Mouse (Mus musculus) ES-Bruce4 (cell line): ENCODE measurements around the gene Tbc1d22a. TPM values are rescaled to one million over a fixed set of nuclear protein-coding genes. Genes with fewer than 3 reads are reported as not detected.

Source experiments
- H3K27ac ChIP-seq: 2 replicates; pipeline ENCODE4 v1.5.1; 2012; ENCODE audit warnings: low read length, inconsistent platforms; ENCODE audit not compliant: insufficient read depth
- H3K27me3 ChIP-seq: 2 replicates; pipeline ENCODE4 v1.6.1; 2012; ENCODE audit warnings: mild to moderate bottlenecking, low read length, inconsistent platforms; ENCODE audit not compliant: control insufficient read depth, poor library complexity, insufficient read depth, severe bottlenecking
- H3K36me3 ChIP-seq: 2 replicates; pipeline ENCODE4 v1.6.1; 2012; ENCODE audit warnings: inconsistent platforms, mild to moderate bottlenecking, low read length, moderate library complexity; ENCODE audit not compliant: control insufficient read depth, poor library complexity, insufficient read depth, severe bottlenecking
- H3K4me1 ChIP-seq: one replicate; pipeline ENCODE4 v1.8.1; 2011; ENCODE audit warnings: low read length; ENCODE audit not compliant: control insufficient read depth, insufficient read depth
- H3K4me3 ChIP-seq: 2 replicates; pipeline ENCODE4 v1.5.1; 2011; ENCODE audit warnings: low read depth, mild to moderate bottlenecking, low read length
- H3K9ac ChIP-seq: 2 replicates; pipeline ENCODE4 v1.6.1; 2012; ENCODE audit warnings: low read depth, mild to moderate bottlenecking, inconsistent platforms; ENCODE audit not compliant: poor library complexity, severe bottlenecking
- H3K9me3 ChIP-seq: replicated peaks from 2 replicates; pipeline ENCODE4 v1.6.1; 2012; ENCODE audit warnings: mild to moderate bottlenecking, low read length, inconsistent platforms; ENCODE audit not compliant: control insufficient read depth, poor library complexity, insufficient read depth, severe bottlenecking
- CTCF ChIP-seq: IDR thresholded peaks from one replicate; pipeline ENCODE4 v1.8.1; 2011; ENCODE audit warnings: low read depth, low read length
- EP300 ChIP-seq: IDR thresholded peaks from 2 replicates; pipeline ENCODE4 v1.6.1; 2011; ENCODE audit warnings: low read depth, low read length; ENCODE audit not compliant: insufficient read depth
- POLR2A ChIP-seq: IDR thresholded peaks from one replicate; pipeline ENCODE4 v1.8.1; 2011; ENCODE audit warnings: low read length; ENCODE audit not compliant: insufficient read depth
- polyA plus RNA-seq: library from polyadenylated mRNA; stranded (reverse); fragments of >200 nt; gene quantifications from 2 replicates; pipeline ENCODE4 v1.2.4, GENCODE M21; 2011; ENCODE audit warnings: low read depth; ENCODE audit not compliant: missing spikeins, insufficient read depth, insufficient read length

Gene Tbc1d22a
- polyA plus RNA-seq, 1 experiment, result 14.1 TPM

DNA sequence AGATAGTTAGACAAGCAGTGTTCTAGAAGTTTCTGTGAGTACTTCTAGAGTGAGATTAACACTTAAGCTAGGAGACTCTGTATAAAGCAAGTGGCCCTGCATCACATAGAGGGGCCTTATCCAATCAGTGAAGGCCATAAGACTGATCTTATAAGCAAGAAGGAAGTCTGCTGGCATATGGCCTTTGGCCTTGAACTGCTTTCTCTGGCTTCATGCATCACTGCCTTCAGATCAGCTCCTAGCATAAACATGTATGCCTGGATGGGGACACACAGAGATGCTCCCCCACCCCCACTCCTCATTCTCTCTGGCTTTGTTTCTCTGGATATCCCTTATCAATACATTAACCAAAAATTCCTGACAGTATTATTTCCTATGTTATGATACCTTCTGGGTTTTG lies 218.5 kb downstream of the Tbc1d22a start:
- TF ChIP-seq CTCF (no peak), POLR2A (no peak), EP300 (no peak)
- Histone ChIP-seq H3K9ac (no peak overlapping the region), H3K36me3 (no peaks in the 10 kb centered on the region), H3K4me3 (no peak overlapping the region), H3K27me3 (no peaks in the 10 kb centered on the region), H3K9me3 (no peaks in the 10 kb centered on the region), H3K27ac (no peak overlapping the region), H3K4me1 (no peaks in the 10 kb centered on the region)

DNA sequence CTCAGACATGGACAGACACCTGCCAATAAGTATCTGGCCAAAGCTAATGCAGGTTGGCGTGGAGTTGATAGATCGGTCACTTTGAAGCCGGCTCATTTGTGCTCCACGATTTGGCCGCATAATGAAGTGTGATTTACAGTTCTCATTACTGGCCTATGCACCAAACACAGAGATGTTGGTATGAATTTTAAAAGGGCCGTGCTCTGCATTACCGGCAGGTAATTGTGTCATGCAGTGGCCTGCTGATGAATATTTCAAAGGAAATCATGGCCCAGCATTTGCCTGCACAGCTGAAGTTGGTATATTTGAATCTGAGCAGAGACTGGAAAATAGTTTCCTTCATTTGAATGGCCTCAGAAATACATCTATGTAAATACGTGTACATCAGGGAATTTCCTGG lies 219.1 kb downstream of the Tbc1d22a start:
- TF ChIP-seq CTCF, result no peak
- no peak overlapping the region for H3K4me3 ChIP-seq
- H3K9ac ChIP-seq, result no peak overlapping the region
- no peaks in the 10 kb centered on the region for H3K36me3 ChIP-seq
- no peaks in the 10 kb centered on the region for H3K27me3 ChIP-seq
- H3K9me3 ChIP-seq, result no peaks in the 10 kb centered on the region
- no peak overlapping the region for H3K27ac ChIP-seq
- H3K4me1 ChIP-seq, result no peaks in the 10 kb centered on the region

DNA sequence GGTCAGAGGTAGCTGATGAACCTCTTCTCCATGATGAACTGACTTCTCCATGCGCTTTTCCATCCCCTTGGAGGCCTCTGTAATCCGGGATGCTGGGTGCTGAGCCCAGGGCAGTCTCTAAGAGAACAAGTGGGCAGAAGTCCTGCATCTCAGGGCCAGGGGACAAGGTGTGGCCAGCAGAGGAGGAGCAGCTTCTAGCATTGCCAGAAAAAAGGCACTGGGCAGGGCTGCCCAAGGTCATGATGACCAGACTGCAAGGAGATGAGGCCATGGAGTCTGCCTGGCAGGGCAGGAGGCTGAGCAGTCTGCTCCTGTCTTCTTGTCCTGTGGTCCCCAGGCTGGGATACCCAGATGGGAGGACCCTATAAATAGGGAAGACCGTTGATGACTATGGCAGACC lies 220.0 kb downstream of the Tbc1d22a start:
- H3K36me3 ChIP-seq, result no peaks in the 10 kb centered on the region
- no peaks in the 10 kb centered on the region for H3K4me1 ChIP-seq
- no peak overlapping the region for H3K4me3 ChIP-seq
- no peaks in the 10 kb centered on the region for H3K27me3 ChIP-seq
- H3K9ac ChIP-seq, result no peak overlapping the region
- H3K27ac ChIP-seq, result no peak overlapping the region
- no peaks in the 10 kb centered on the region for H3K9me3 ChIP-seq
- TF ChIP-seq EP300 (no peak), POLR2A (no peak), CTCF (no peak)

DNA sequence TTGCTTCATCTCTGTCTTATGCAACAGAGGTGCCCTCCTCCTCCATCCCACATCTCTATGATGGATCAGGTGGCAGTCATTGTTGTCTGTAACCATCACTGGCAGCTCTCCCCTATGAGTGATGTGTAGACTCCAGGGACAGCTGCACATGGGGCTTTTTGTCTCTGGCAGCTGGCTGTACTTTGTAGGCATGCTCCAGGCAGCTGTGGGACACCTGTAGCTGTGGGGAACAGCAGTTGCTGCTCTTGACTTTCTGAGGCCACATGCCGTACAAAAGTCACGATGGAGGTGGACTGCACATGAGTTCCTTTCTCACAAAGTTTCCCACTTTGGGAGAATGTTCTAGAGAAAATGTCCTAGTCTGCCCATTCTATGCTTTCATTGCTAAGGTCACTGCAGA lies 223.1 kb downstream of the Tbc1d22a start:
- Histone ChIP-seq H3K4me3 (no peak overlapping the region), H3K9me3 (no peaks in the 10 kb centered on the region), H3K27ac (no peak overlapping the region), H3K36me3 (no peaks in the 10 kb centered on the region), H3K9ac (no peak overlapping the region), H3K4me1 (no peaks in the 10 kb centered on the region), H3K27me3 (no peaks in the 10 kb centered on the region)
- TF ChIP-seq POLR2A (no peak), CTCF (no peak), EP300 (no peak)

DNA sequence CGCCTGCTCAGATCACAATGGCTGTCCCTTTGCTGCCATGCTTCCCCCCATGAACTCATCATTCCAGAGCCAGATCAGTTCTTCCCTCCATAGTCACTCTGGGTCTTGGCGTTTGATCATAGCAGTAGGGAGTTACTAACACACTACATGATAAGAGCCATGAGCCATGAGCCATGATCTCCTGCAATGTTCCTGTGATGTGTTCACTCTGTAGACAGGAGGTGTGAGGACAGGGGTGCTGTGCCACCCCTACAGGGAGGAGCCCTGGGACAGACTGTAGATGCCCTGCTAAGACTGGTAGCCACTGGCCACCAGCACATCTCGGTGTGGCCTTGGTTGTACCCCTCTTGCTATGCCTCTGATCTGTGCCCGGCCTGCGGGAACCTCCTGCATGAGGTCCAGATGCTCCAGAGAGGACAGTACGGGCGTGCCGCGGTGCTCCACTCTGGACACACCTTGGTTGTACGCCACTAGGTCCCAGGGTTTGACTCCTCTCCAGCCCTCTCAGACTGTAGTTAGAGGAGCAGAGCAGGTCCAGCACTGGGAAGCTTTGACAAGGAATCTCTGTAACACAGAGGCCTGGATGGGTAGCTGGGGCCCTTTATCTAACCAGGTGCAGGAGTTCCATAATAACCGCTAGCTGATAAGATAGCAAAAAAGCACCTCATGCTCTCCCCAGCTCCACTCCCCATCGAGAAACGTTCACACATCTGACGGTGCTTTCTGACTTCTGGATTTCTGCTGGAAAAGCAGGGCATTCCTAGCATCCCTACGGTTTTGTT lies 224.9 kb downstream of the Tbc1d22a start:
- Histone ChIP-seq H3K4me3 (no peak overlapping the region), H3K36me3 (no peaks in the 10 kb centered on the region), H3K4me1 (no peaks in the 10 kb centered on the region), H3K9ac (no peak overlapping the region), H3K9me3 (no peaks in the 10 kb centered on the region), H3K27me3 (no peaks in the 10 kb centered on the region), H3K27ac (no peak overlapping the region)
- TF ChIP-seq POLR2A, result no peak
- TF ChIP-seq EP300, result no peak
- TF ChIP-seq CTCF, result no peak

DNA sequence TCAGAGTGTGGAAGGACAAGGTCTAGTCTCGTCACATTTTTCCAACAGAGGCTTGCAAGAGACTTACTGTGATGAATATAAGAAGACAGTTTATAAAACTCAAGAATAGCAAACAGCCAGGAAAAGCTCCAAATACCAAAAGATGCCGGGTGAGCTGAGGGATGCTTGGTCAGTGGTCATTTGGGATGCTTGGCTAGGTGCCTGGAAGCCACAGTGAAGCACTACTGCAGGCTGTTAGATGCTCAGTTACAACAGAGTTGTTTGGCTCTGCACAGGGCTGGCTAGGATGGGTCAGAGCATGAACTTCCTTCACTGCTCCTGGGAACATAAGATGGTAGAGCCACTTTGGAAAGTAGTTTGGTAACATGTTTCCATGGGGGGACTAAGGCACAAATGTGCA lies 230.0 kb downstream of the Tbc1d22a start:
- no peak overlapping the region for H3K4me3 ChIP-seq
- no peak for TF ChIP-seq POLR2A
- TF ChIP-seq EP300, result no peak
- TF ChIP-seq CTCF, result no peak
- no peak overlapping the region for H3K9ac ChIP-seq
- no peaks in the 10 kb centered on the region for H3K27me3 ChIP-seq
- no peaks in the 10 kb centered on the region for H3K4me1 ChIP-seq
- no peaks in the 10 kb centered on the region for H3K9me3 ChIP-seq
- H3K27ac ChIP-seq, result no peak overlapping the region
- no peaks in the 10 kb centered on the region for H3K36me3 ChIP-seq
